Mouse (Mus musculus) midbrain, embryonic 10.5 days (tissue): ENCODE measurements around the gene Slc22a7. TPM values are rescaled to one million over a fixed set of nuclear protein-coding genes. Genes with fewer than 3 reads are reported as not detected.

Source experiments
- DNase-seq: peaks from one replicate; pipeline ENCODE4 v3.0.0-alpha.2; 2017; ENCODE audit warnings: low spot score
- H3K27ac ChIP-seq: fragments of 300-500 bp; sonication (generic); replicated peaks from 2 replicates; pipeline ENCODE4 v1.5.1; 2016; ENCODE audit warnings: mild to moderate bottlenecking
- H3K27me3 ChIP-seq: fragments of 300-500 bp; sonication (generic); 2 replicates; pipeline ENCODE4 v1.6.1; 2016; ENCODE audit warnings: low read depth, mild to moderate bottlenecking; ENCODE audit not compliant: poor library complexity, severe bottlenecking
- H3K36me3 ChIP-seq: fragments of 300-500 bp; sonication (generic); 2 replicates; pipeline ENCODE4 v1.6.1; 2016; ENCODE audit warnings: mild to moderate bottlenecking, moderate library complexity
- H3K4me1 ChIP-seq: fragments of 300-500 bp; sonication (generic); 2 replicates; pipeline ENCODE4 v1.6.1; 2016
- H3K4me3 ChIP-seq: fragments of 300-500 bp; sonication (generic); 2 replicates; pipeline ENCODE4 v1.5.1; 2016; ENCODE audit warnings: mild to moderate bottlenecking, moderate library complexity
- H3K9me3 ChIP-seq: fragments of 300-500 bp; sonication (generic); replicated peaks from 2 replicates; pipeline ENCODE4 v1.6.1; 2016; ENCODE audit warnings: mild to moderate bottlenecking
- WGBS: fragments of 180-500 bp; shearing (Covaris S2); methylation state at CpG from one replicate; pipeline ENCODE4 v1.1.7; 2016; 5-methylcytosine and 5-hydroxymethylcytosine counted together
- polyA plus RNA-seq: library from polyadenylated mRNA; unstranded; fragments of >200 nt; fragmentation: Nextera tagmentation; extraction: Ambion mirVana; gene quantifications from 2 replicates; pipeline ENCODE4 v1.2.1, GENCODE M21; 2016

Slc22a7 gene
- not detected in 2 replicates for polyA plus RNA-seq

DNA sequence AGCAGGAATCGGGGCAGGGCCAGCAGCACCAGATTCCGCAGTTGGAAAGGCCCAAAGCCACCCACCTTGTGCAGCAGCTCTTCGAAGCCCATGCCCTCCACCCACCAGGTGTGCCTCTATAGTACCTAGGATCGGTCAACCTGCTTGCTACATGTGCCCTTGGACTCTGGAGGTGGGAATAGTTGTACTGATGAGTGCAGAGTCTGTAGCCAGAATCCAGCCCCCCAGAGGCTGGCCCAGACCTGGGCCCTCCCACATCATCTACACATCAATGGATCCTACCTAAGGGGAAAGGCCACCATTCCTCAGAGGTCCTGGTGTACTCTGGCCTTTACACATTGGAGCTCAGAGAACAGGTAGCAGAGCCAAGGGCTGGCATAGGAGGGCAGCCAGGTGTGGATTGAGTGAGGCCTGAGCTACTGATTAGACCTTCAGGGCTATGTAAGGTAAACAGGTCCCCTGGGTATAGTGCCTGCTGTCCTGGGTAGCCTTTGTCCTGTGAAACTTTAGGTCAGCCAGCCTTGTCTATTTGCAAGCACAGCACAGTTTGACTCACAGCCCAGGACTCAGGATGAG, at the start of gene Slc22a7:
TSS of gene Slc22a7 (minus strand) at position 160 of the 576 bp plus-strand sequence.
- Histone ChIP-seq H3K27me3 (peaks cover 71% of the 10 kb centered on the region), H3K36me3 (no peaks in the 10 kb centered on the region), H3K27ac (no peak within 1 kb of the TSS), H3K9me3 (no peaks in the 10 kb centered on the region), H3K4me1 (peaks cover 35% of the 10 kb centered on the region), H3K4me3 (peak within 1 kb of the TSS; percentile 26; the same call in 1 of the 2 replicates)
- DNase-seq = no peak
- WGBS = 86% methylated on average over 4 of the region's 4 CpGs

DNA sequence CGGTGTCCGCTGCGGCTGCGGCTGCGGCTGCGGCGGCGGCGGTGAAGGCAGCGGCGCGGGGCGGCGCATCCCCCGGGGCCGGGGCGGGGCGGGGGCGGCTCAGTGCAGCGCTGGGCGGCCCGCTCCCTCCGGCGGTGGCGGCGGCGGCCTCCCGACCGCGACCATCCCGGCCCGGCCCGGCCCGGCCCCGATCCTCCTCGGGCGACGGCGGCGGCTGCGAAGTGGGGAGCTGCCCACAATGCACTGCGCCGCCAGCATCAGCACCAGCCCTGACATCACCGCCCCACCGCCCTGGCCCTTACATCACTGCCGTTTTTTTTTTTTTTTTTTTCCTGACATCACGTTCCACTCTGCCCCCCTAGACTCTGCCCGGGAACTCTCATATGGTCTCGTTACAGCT, 49.2 kb upstream of the Slc22a7 start, which contains the start of gene Ttbk1:
TSS of gene Ttbk1 (minus strand) at position 245 of the 400 bp plus-strand sequence.
- peak within 1 kb of the TSS; percentile 83 for H3K27ac ChIP-seq
- WGBS = 6% methylated on average over 38 of the region's 49 CpGs
- no peaks in the 10 kb centered on the region for H3K9me3 ChIP-seq
- peak within 1 kb of the TSS; percentile 83 for H3K4me3 ChIP-seq
- peaks cover 75% of the 10 kb centered on the region for H3K27me3 ChIP-seq
- DNase-seq = peak; percentile 48
- H3K36me3 ChIP-seq = no peaks in the 10 kb centered on the region
- H3K4me1 ChIP-seq = peaks cover 41% of the 10 kb centered on the region

DNA sequence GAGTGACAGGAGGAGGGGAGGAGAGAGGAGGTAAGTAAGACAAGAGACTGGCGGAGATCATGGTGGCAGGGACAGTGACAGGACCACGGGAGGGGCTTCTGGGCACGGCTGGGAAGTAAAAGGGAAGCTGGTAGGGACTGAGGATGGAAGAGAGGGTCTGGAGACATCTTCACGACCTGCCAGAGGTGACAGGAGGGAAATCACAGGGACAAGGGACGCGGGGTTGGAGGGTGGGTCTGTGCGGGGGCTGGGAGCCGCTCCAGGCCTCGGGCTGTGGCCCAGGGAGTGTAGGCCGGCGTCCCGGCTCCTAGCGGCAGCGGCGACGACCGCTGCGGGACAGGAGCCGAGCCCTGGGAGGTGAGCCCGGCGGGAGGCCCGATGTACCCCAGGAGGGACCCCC, 48.7 kb upstream of the Slc22a7 start:
- Histone ChIP-seq H3K36me3 (no peaks in the 10 kb centered on the region), H3K4me1 (peaks cover 41% of the 10 kb centered on the region), H3K4me3 (peak overlapping the region; percentile 83), H3K27me3 (peaks cover 74% of the 10 kb centered on the region), H3K27ac (peak overlapping the region; percentile 83), H3K9me3 (no peaks in the 10 kb centered on the region)
- WGBS = 2% methylated on average over 20 of the region's 22 CpGs
- DNase-seq = peak; percentile 35

DNA sequence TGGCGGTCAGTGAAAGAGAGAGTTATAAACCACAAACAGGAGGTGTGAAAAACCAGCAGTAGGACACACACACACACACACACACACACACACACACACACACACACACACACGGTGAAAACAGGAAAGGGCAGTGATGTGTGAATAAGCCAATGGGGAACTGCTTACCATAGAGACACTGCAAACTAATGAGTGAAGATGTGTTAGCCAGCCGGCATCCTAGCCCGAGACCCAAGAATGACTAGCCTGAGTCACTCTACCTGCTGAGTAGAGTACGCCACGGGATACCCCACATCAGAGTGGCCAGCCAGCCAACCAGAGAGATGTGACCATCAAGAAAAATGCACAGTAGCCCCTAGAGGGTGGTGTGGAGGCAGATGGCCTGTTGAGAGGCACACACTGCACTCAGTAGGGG, 46.2 kb upstream of the Slc22a7 start:
- H3K9me3 ChIP-seq = no peaks in the 10 kb centered on the region
- peak; percentile 27 for DNase-seq
- 13% methylated on average over 6 of the region's 6 CpGs for WGBS

DNA sequence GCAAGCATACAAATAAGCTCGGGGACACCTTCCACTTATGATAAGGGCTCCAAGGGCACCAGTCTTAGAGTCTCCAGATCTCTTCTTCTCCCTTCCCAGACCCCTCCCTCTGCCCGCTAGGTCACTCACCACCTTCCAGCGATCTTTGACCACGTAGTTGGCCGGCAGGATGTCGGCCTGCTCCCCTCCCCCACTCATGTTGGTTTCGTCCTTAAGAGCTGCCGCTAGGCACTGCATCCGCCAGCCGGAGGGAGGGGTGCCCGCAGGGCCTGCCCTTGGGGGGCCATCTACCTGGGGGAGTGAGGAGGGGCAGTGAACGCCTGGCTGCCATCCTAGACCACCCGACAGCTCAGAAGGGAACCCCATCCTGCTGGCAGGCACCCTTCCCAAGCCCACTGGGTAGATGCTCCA, 45.8 kb upstream of the Slc22a7 start:
- H3K27ac ChIP-seq = peak overlapping the region; percentile 78
- no peaks in the 10 kb centered on the region for H3K9me3 ChIP-seq
- peak overlapping the region; percentile 60 for H3K4me3 ChIP-seq
- H3K4me1 ChIP-seq = peaks cover 41% of the 10 kb centered on the region
- peak; percentile 32 for DNase-seq
- peaks cover 13% of the 10 kb centered on the region for H3K36me3 ChIP-seq
- WGBS = 5% methylated on average over 13 of the region's 13 CpGs
- peaks cover 63% of the 10 kb centered on the region for H3K27me3 ChIP-seq

More for the DNA sequence above, 46.2 kb upstream of the Slc22a7 start:
- peaks cover 10% of the 10 kb centered on the region for H3K36me3 ChIP-seq
- H3K4me3 ChIP-seq = peak overlapping the region; percentile 60
- H3K4me1 ChIP-seq = peaks cover 41% of the 10 kb centered on the region
- H3K27me3 ChIP-seq = peaks cover 67% of the 10 kb centered on the region
- H3K27ac ChIP-seq = peak overlapping the region; percentile 78

DNA sequence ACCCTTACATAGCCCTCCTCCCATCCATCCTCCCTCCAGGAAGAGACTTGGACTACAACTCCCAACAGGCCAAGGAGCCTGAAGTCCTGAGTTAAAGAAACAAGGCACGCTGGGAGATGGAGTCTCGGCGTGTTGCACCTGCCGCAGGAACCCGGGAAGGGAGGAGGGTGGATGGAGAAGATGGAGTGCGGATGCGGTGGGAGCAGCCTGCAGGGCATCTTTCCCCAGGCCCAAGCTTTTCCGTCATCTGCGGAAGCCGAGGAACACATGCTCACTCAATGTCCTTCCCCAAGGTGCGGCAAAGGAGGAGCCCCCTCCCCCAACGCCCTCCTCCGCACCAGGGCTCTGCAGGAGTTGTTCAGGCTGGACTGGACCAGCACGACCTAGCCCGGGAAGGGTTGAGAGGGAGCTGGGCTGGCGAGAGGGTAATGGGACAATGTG, 45.3 kb upstream of the Slc22a7 start:
- peaks cover 58% of the 10 kb centered on the region for H3K27me3 ChIP-seq
- peaks cover 17% of the 10 kb centered on the region for H3K36me3 ChIP-seq
- peak overlapping the region; percentile 78 for H3K27ac ChIP-seq
- H3K4me1 ChIP-seq = peaks cover 41% of the 10 kb centered on the region
- peak overlapping the region; percentile 60 for H3K4me3 ChIP-seq
- peak; percentile 63 for DNase-seq
- no peaks in the 10 kb centered on the region for H3K9me3 ChIP-seq
- under 1% methylated on average over 16 of the region's 16 CpGs for WGBS

DNA sequence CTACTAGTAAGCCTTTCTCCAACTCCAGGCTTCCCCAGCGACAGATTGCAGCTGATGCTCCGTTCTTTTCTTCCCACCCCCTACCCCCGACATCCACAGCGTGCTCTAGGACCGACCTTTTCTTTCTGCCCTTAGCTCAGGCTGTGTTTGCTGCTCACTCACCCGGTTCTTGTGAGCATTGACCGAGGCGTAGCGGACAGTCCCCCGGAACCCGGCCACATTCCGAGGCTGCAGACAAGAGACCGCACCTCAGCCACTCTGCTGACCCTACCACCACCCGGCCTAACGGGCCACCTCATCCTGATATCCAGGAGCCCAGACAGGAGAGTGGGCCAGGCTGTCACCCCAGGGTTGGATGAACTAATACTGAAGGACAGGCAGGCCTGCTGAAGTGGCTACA, 39.0 kb upstream of the Slc22a7 start:
- Histone ChIP-seq H3K4me1 (peaks cover 11% of the 10 kb centered on the region), H3K36me3 (peaks cover 70% of the 10 kb centered on the region), H3K9me3 (no peaks in the 10 kb centered on the region), H3K27ac (no peak overlapping the region), H3K4me3 (no peak overlapping the region), H3K27me3 (no peaks in the 10 kb centered on the region)
- 83% methylated on average over 15 of the region's 15 CpGs for WGBS
- no peak for DNase-seq

DNA sequence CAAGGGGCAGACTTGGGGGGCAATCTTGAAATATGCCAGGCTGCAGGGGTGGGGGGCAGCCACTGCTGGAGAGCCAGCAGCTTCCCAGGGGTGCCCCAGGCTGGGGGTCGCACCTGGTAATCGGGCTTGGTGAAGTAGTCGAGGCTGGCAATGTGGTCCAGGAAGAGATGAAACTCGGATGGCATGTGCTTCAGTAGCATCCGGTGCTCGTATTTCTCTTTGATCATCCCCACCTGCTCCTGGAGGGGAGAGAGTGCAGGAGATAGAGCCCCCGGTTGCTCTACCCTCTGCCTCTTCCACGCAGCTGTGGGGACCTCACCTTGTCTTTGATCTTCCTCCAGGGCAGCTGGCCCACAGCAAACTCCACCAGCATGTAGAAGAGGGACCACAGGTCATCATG, 38.3 kb upstream of the Slc22a7 start:
- Histone ChIP-seq H3K4me1 (peaks cover 11% of the 10 kb centered on the region), H3K36me3 (peaks cover 74% of the 10 kb centered on the region), H3K9me3 (no peaks in the 10 kb centered on the region), H3K27me3 (no peaks in the 10 kb centered on the region), H3K4me3 (no peak overlapping the region), H3K27ac (no peak overlapping the region)
- 87% methylated on average over 8 of the region's 8 CpGs for WGBS
- DNase-seq = no peak

DNA sequence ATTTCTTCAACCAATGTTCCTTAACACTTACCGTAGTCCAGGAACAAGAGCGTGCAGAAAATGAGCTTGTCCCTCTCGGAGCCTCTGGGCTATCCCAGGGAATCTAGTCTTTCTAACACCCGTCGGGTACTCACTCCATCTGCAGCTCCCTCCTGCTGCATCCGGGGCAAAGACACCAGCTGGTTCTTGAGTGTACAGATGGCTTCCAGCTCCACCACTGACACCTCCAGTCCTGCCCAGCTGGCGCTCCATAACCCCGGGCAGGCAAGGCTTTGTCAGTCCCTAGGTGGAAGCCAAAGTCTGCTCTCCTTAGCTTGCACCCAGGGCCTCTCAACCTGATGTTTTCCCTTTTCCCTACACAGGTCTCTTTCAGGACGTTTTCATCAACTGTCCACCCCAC, 29.6 kb upstream of the Slc22a7 start:
- Histone ChIP-seq H3K36me3 (peaks cover 57% of the 10 kb centered on the region), H3K27ac (no peak overlapping the region), H3K27me3 (peaks cover 2% of the 10 kb centered on the region; the same call in 1 of the 2 replicates), H3K4me1 (peaks cover 4% of the 10 kb centered on the region; the same call in 1 of the 2 replicates), H3K4me3 (no peak overlapping the region), H3K9me3 (no peaks in the 10 kb centered on the region)
- no peak for DNase-seq
- 84% methylated on average over 9 of the region's 9 CpGs for WGBS

DNA sequence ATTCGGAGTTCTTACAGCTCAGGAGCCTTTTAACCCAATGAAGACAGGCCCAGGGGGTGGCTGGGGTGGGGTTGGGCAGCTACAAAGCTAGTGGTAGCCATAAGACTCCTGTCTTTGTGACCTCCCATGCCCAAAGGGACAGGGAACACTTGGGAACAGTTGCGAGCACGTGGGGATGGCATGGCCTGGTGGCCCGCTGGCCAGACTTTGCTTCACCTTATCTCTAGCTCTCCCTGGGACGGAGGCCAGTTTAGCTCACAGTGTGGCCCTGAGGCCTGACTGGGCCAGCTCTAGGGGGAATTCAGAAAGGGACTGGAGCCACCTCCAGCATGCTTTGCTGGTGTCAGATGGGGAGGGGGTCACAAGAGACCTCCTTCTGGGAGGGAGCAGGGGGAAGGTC, 24.0 kb upstream of the Slc22a7 start:
- Histone ChIP-seq H3K9me3 (no peaks in the 10 kb centered on the region), H3K27ac (no peak overlapping the region), H3K4me1 (peaks cover 22% of the 10 kb centered on the region), H3K36me3 (peaks cover 18% of the 10 kb centered on the region), H3K4me3 (no peak overlapping the region), H3K27me3 (peaks cover 56% of the 10 kb centered on the region)
- 79% methylated on average over 5 of the region's 5 CpGs for WGBS
- DNase-seq = no peak

DNA sequence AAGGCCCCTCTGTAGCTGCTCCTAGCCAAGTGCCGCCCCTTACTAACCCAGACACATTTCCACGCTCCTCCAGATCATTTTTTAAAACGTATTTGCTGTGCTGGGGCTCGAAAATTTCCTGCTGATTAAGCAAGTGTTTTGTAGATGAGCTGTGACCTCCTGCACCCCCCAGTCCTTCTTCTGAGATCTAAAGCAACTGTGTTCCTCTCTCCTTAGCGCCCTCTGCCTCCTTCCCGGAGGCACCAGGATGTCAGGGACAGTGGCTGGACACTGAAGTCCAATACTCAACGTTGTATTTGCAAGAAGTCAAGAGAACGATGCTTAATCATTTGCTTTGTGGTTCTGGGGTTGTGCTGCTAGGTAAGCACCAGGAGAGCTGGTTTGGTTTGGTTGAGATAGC, 23.1 kb upstream of the Slc22a7 start:
- no peak for DNase-seq
- H3K27me3 ChIP-seq = peaks cover 65% of the 10 kb centered on the region
- no peaks in the 10 kb centered on the region for H3K9me3 ChIP-seq
- H3K4me1 ChIP-seq = peaks cover 23% of the 10 kb centered on the region
- peaks cover 9% of the 10 kb centered on the region for H3K36me3 ChIP-seq
- H3K27ac ChIP-seq = no peak overlapping the region
- H3K4me3 ChIP-seq = peak overlapping the region; percentile 47
- WGBS = 9% methylated on average over 8 of the region's 8 CpGs

DNA sequence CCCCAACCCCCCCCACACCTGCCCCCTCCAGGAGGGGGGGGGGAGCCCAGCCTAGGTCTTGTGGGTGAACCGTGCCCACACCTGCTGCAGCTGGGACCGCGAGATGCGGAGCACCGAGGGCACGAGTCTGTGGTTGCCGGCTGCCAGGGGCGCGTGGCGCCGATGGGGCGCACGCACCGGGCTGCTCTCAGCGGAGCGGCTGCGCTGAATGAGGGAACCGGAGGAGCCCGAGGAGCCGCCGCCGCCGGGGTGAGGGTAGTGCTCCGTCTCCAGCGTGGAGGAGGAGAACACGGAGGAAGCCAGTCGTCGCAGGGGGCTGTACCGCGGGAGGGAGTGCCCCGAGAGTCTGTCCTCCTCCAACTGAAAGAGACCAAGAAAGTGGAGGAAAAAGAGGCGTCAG, 22.4 kb upstream of the Slc22a7 start:
- no peak for DNase-seq
- H3K27ac ChIP-seq = no peak overlapping the region
- H3K36me3 ChIP-seq = peaks cover 6% of the 10 kb centered on the region; the same call in 1 of the 2 replicates
- 2% methylated on average over 32 of the region's 32 CpGs for WGBS
- H3K9me3 ChIP-seq = no peaks in the 10 kb centered on the region
- H3K4me3 ChIP-seq = peak overlapping the region; percentile 47
- H3K27me3 ChIP-seq = peaks cover 71% of the 10 kb centered on the region
- H3K4me1 ChIP-seq = peaks cover 30% of the 10 kb centered on the region

DNA sequence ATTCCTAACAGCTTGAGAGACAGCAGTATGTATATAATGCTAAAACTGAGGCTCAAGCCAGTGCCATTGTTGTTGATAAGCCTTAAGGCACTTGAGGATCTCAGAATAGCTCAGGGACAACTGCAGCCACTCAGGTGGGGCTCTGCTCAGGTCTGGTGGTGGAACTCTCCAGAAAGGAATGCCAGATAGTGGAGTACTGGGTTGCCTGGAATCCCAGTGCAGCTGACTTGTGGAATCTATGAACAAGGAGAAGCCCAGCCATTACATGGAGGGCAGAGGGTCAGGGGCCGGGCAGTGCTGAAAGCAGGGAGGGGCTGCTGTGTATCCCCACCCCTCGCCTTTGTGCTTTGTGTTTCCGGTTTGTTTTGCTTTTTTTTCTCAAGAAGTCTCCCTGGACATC, 20.2 kb upstream of the Slc22a7 start:
- 66% methylated on average over 3 of the region's 3 CpGs for WGBS

More for the DNA sequence above, 20.2 kb upstream of the Slc22a7 start:
- no peak overlapping the region for H3K27ac ChIP-seq
- no peak for DNase-seq
- no peaks in the 10 kb centered on the region for H3K9me3 ChIP-seq
- no peak overlapping the region for H3K4me3 ChIP-seq
- H3K36me3 ChIP-seq = 0 out of 2 replicates have a peak, but pooled peaks cover 6% of the 10 kb centered on the region
- peaks cover 94% of the 10 kb centered on the region for H3K27me3 ChIP-seq
- peaks cover 52% of the 10 kb centered on the region for H3K4me1 ChIP-seq
